Mouse (Mus musculus): ENCODE measurements around the gene Chil1. TPM values are rescaled to one million over a fixed set of nuclear protein-coding genes. Genes with fewer than 3 reads are reported as not detected.
A peak's percentile ranks its signal among the peaks of the same experiment; 100 is the strongest.

Chil1 gene
- total and polyA plus RNA-seq, 2 experiments: 0.09 to 0.34 TPM

GRCm38 (mm10) chr1:134216629-134216971 is 34.6 kb downstream of the Chil1 start:
- Histone ChIP-seq H3K4me3 (ENCODE audit: insufficient read depth, low read depth, low read length) (no peak overlapping the region), H3K9ac (ENCODE audit: low read depth, low read length) (no peak overlapping the region), H3K27me3 (ENCODE audit: control insufficient read depth, insufficient read depth, low read length) (no peaks in the 10 kb centered on the region), H3K36me3 (ENCODE audit: control insufficient read depth, insufficient read depth, low read length) (no peaks in the 10 kb centered on the region), H3K79me2 (ENCODE audit: control insufficient read depth, insufficient read depth, low read length) (no peaks in the 10 kb centered on the region), H3K27ac (replicated peaks; ENCODE audit: insufficient read depth, low read depth, low read length) (no peak overlapping the region), H3K4me1 (ENCODE audit: control insufficient read depth, insufficient read depth, low read length) (peaks cover 16% of the 10 kb centered on the region)
- no peak for TF ChIP-seq CTCF (IDR thresholded peaks at IDR 0.05; ENCODE audit: low read depth, low read length)
- no peak for TF ChIP-seq POLR2A (IDR thresholded peaks at IDR 0.05; ENCODE audit: extremely low read depth, insufficient read depth, low read length)
- no peak for DNase-seq (ENCODE audit: extremely low read depth, low read depth, low spot score)
- 92% methylated on average over 2 of the region's 2 CpGs for WGBS

GRCm38 (mm10) chr1:134217028-134217481 is 35.1 kb downstream of the Chil1 start:
- H3K9ac ChIP-seq (ENCODE audit: low read depth, low read length): peak overlapping the region; percentile 0; the same call in 1 of the 2 replicates
- no peak overlapping the region for H3K4me3 ChIP-seq (ENCODE audit: insufficient read depth, low read depth, low read length)
- peak; percentile 62 for DNase-seq (ENCODE audit: extremely low read depth, low read depth, low spot score)
- no peak overlapping the region; the same call in 1 of the 2 replicates for H3K27ac ChIP-seq (replicated peaks; ENCODE audit: insufficient read depth, low read depth, low read length)
- no peaks in the 10 kb centered on the region for H3K79me2 ChIP-seq (ENCODE audit: control insufficient read depth, insufficient read depth, low read length)
- 19% methylated on average over 12 of the region's 12 CpGs for WGBS
- TF ChIP-seq POLR2A (IDR thresholded peaks at IDR 0.05; ENCODE audit: extremely low read depth, insufficient read depth, low read length) (no peak), CTCF (IDR thresholded peaks at IDR 0.05; ENCODE audit: low read depth, low read length) (no peak)
- peaks cover 19% of the 10 kb centered on the region for H3K4me1 ChIP-seq (ENCODE audit: control insufficient read depth, insufficient read depth, low read length)
- H3K27me3 ChIP-seq (ENCODE audit: control insufficient read depth, insufficient read depth, low read length): no peaks in the 10 kb centered on the region
- H3K36me3 ChIP-seq (ENCODE audit: control insufficient read depth, insufficient read depth, low read length): no peaks in the 10 kb centered on the region

GRCm38 (mm10) chr1:134217942-134218341 is 36.0 kb downstream of the Chil1 start:
- H3K4me3 ChIP-seq (ENCODE audit: insufficient read depth, low read depth, low read length): no peak overlapping the region
- H3K9ac ChIP-seq (ENCODE audit: low read depth, low read length): no peak overlapping the region
- H3K36me3 ChIP-seq (ENCODE audit: control insufficient read depth, insufficient read depth, low read length): no peaks in the 10 kb centered on the region
- H3K4me1 ChIP-seq (ENCODE audit: control insufficient read depth, insufficient read depth, low read length): peaks cover 26% of the 10 kb centered on the region
- 91% methylated on average over 3 of the region's 3 CpGs for WGBS
- no peak overlapping the region for H3K27ac ChIP-seq (replicated peaks; ENCODE audit: insufficient read depth, low read depth, low read length)
- DNase-seq (ENCODE audit: extremely low read depth, low read depth, low spot score): no peak
- no peaks in the 10 kb centered on the region for H3K27me3 ChIP-seq (ENCODE audit: control insufficient read depth, insufficient read depth, low read length)
- H3K79me2 ChIP-seq (ENCODE audit: control insufficient read depth, insufficient read depth, low read length): no peaks in the 10 kb centered on the region
- TF ChIP-seq POLR2A (IDR thresholded peaks at IDR 0.05; ENCODE audit: extremely low read depth, insufficient read depth, low read length) (no peak), CTCF (IDR thresholded peaks at IDR 0.05; ENCODE audit: low read depth, low read length) (no peak)

- Histone ChIP-seq H3K36me3 (ENCODE audit: control insufficient read depth, insufficient read depth, low read length) (no peaks in the 10 kb centered on the region), H3K79me2 (ENCODE audit: control insufficient read depth, insufficient read depth, low read length) (no peaks in the 10 kb centered on the region), H3K27me3 (ENCODE audit: control insufficient read depth, insufficient read depth, low read length) (no peaks in the 10 kb centered on the region), H3K27ac (replicated peaks; ENCODE audit: insufficient read depth, low read depth, low read length) (no peak overlapping the region), H3K9ac (ENCODE audit: low read depth, low read length) (no peak overlapping the region), H3K4me1 (ENCODE audit: control insufficient read depth, insufficient read depth, low read length) (peaks cover 26% of the 10 kb centered on the region), H3K4me3 (ENCODE audit: insufficient read depth, low read depth, low read length) (no peak overlapping the region)
- WGBS: 86% methylated on average over 5 of the region's 5 CpGs
- no peak for DNase-seq (ENCODE audit: extremely low read depth, low read depth, low spot score)
- TF ChIP-seq CTCF (IDR thresholded peaks at IDR 0.05; ENCODE audit: low read depth, low read length): no peak
- TF ChIP-seq POLR2A (IDR thresholded peaks at IDR 0.05; ENCODE audit: extremely low read depth, insufficient read depth, low read length): no peak
Measured at GRCm38 (mm10) chr1:134219608-134220007, 37.6 kb downstream of the Chil1 start.

GRCm38 (mm10) chr1:134221172-134221571 is 39.2 kb downstream of the Chil1 start:
- Histone ChIP-seq H3K9ac (ENCODE audit: low read depth, low read length) (no peak overlapping the region), H3K4me3 (ENCODE audit: insufficient read depth, low read depth, low read length) (no peak overlapping the region), H3K79me2 (ENCODE audit: control insufficient read depth, insufficient read depth, low read length) (no peaks in the 10 kb centered on the region), H3K27me3 (ENCODE audit: control insufficient read depth, insufficient read depth, low read length) (no peaks in the 10 kb centered on the region), H3K27ac (replicated peaks; ENCODE audit: insufficient read depth, low read depth, low read length) (peak overlapping the region; percentile 60), H3K4me1 (ENCODE audit: control insufficient read depth, insufficient read depth, low read length) (peaks cover 26% of the 10 kb centered on the region), H3K36me3 (ENCODE audit: control insufficient read depth, insufficient read depth, low read length) (no peaks in the 10 kb centered on the region)
- no peak for TF ChIP-seq POLR2A (IDR thresholded peaks at IDR 0.05; ENCODE audit: extremely low read depth, insufficient read depth, low read length)
- peak; percentile 88 for DNase-seq (ENCODE audit: extremely low read depth, low read depth, low spot score)
- 22% methylated on average over 1 of the region's 1 CpGs for WGBS

- no peak for TF ChIP-seq CTCF (IDR thresholded peaks at IDR 0.05; ENCODE audit: low read depth, low read length)
- no peak for TF ChIP-seq POLR2A (IDR thresholded peaks at IDR 0.05; ENCODE audit: extremely low read depth, insufficient read depth, low read length)
- Histone ChIP-seq H3K27me3 (ENCODE audit: control insufficient read depth, insufficient read depth, low read length) (no peaks in the 10 kb centered on the region), H3K4me3 (ENCODE audit: insufficient read depth, low read depth, low read length) (no peak overlapping the region), H3K79me2 (ENCODE audit: control insufficient read depth, insufficient read depth, low read length) (no peaks in the 10 kb centered on the region), H3K27ac (replicated peaks; ENCODE audit: insufficient read depth, low read depth, low read length) (peak overlapping the region; percentile 64), H3K9ac (ENCODE audit: low read depth, low read length) (peak overlapping the region; percentile 4; the same call in 1 of the 2 replicates), H3K4me1 (ENCODE audit: control insufficient read depth, insufficient read depth, low read length) (peaks cover 21% of the 10 kb centered on the region), H3K36me3 (ENCODE audit: control insufficient read depth, insufficient read depth, low read length) (no peaks in the 10 kb centered on the region)
- 23% methylated on average over 8 of the region's 8 CpGs for WGBS
- peak; percentile 90 for DNase-seq (ENCODE audit: extremely low read depth, low read depth, low spot score)
Measured at GRCm38 (mm10) chr1:134222122-134223055, 40.4 kb downstream of the Chil1 start.

Data from liver, adult 2 months (tissue).